Mouse (Mus musculus): ENCODE results near the gene Angpt4. TPM values are rescaled to one million over a fixed set of nuclear protein-coding genes. Genes with fewer than 3 reads are reported as not detected.
A peak's percentile ranks its signal among the peaks of the same experiment; 100 is the strongest.

Gene Angpt4
- polyA plus RNA-seq, 1 experiment, result 0.80 TPM

DNA sequence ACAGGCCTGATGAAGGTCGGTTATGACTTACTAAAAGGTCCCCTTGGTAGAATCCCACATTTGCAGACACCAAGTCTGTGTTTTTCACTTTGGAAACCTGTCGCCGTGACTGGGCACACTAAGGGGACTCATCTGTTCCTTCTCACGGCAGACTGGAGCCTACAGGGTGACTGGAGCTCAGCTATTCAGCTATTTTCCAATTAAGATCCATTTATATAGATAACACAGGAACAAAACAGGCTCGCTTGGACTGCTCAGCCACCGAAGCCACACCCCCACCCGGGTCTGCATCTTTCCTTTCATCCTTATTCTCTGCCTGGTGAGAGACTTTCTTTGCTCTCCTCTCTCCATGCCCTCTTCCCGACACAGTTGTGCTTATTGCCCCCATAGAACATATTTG, 10.1 kb downstream of the Angpt4 start:
- TF ChIP-seq POLR2A (IDR thresholded peaks at IDR 0.05; ENCODE audit: control insufficient read depth, extremely low read depth, insufficient read depth, low read length, poor library complexity) (no peak), CTCF (IDR thresholded peaks at IDR 0.05; ENCODE audit: borderline replicate concordance, control insufficient read depth, extremely low read depth, insufficient read depth, low read length, poor library complexity) (no peak)
- Histone ChIP-seq H3K4me3 (ENCODE audit: control insufficient read depth, insufficient read depth, low read length) (no peak overlapping the region), H3K4me1 (replicated peaks; ENCODE audit: control insufficient read depth, insufficient read depth, low read length) (no peaks in the 10 kb centered on the region), H3K36me3 (ENCODE audit: control insufficient read depth, insufficient read depth, low read length) (no peaks in the 10 kb centered on the region), H3K27ac (ENCODE audit: control insufficient read depth, insufficient read depth, low read length) (no peak overlapping the region), H3K27me3 (ENCODE audit: control insufficient read depth, insufficient read depth, low read length) (no peaks in the 10 kb centered on the region)
- 89% methylated on average over 8 of the region's 8 CpGs for WGBS
- DNase-seq, result no peak

DNA sequence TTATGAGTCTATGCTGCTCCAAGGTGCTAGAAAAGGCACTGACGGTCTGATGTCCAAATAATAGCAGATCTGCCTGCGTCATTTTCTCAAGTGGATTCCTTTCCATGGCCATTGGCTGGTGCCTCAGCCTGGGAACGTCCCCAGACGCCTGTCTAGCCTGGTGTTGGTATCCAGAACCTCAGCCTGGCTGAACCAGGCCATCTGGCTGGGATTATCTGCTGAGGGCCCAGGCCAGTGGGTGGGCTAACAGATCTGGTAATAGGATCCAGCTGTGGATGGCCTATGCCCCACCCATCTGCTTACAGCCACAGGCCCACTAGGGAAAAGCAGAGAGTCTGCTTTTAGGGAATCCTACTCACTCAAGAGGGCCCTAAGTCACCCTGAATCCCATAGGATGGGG, 10.6 kb downstream of the Angpt4 start:
- no peaks in the 10 kb centered on the region for H3K27me3 ChIP-seq (ENCODE audit: control insufficient read depth, insufficient read depth, low read length)
- DNase-seq, result no peak
- 91% methylated on average over 4 of the region's 4 CpGs for WGBS

DNA sequence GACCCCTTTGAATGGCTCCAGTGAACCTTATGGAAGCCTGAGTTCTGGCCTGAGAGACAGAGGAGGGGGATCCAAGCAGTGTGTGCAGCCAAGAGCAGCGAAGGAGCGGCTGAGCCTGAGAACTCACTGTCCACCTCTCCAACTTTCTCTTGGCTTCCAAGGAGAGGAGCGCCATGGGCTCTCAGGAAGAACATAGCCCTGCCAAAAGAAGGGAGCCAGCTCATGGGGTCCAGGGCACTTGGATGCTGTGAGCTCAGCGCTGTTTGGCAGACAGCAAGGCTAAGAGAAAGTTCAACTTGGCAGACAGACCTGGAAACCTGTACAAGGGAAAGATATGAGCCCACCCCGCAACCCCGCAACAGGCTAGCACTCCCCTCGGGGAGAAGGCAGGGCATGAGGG, 13.3 kb downstream of the Angpt4 start:
- Histone ChIP-seq H3K27me3 (ENCODE audit: control insufficient read depth, insufficient read depth, low read length) (no peaks in the 10 kb centered on the region), H3K4me1 (replicated peaks; ENCODE audit: control insufficient read depth, insufficient read depth, low read length) (no peaks in the 10 kb centered on the region), H3K4me3 (ENCODE audit: control insufficient read depth, insufficient read depth, low read length) (no peak overlapping the region), H3K36me3 (ENCODE audit: control insufficient read depth, insufficient read depth, low read length) (no peaks in the 10 kb centered on the region), H3K27ac (ENCODE audit: control insufficient read depth, insufficient read depth, low read length) (no peak overlapping the region)
- TF ChIP-seq POLR2A (IDR thresholded peaks at IDR 0.05; ENCODE audit: control insufficient read depth, extremely low read depth, insufficient read depth, low read length, poor library complexity), result no peak
- no peak for TF ChIP-seq CTCF (IDR thresholded peaks at IDR 0.05; ENCODE audit: borderline replicate concordance, control insufficient read depth, extremely low read depth, insufficient read depth, low read length, poor library complexity)
- WGBS, result 95% methylated on average over 7 of the region's 7 CpGs
- DNase-seq, result no peak

More for the DNA sequence above, 10.6 kb downstream of the Angpt4 start:
- no peaks in the 10 kb centered on the region for H3K4me1 ChIP-seq (replicated peaks; ENCODE audit: control insufficient read depth, insufficient read depth, low read length)
- no peak overlapping the region for H3K4me3 ChIP-seq (ENCODE audit: control insufficient read depth, insufficient read depth, low read length)
- no peak overlapping the region for H3K27ac ChIP-seq (ENCODE audit: control insufficient read depth, insufficient read depth, low read length)
- no peaks in the 10 kb centered on the region for H3K36me3 ChIP-seq (ENCODE audit: control insufficient read depth, insufficient read depth, low read length)
- TF ChIP-seq POLR2A (IDR thresholded peaks at IDR 0.05; ENCODE audit: control insufficient read depth, extremely low read depth, insufficient read depth, low read length, poor library complexity) (no peak), CTCF (IDR thresholded peaks at IDR 0.05; ENCODE audit: borderline replicate concordance, control insufficient read depth, extremely low read depth, insufficient read depth, low read length, poor library complexity) (no peak)

DNA sequence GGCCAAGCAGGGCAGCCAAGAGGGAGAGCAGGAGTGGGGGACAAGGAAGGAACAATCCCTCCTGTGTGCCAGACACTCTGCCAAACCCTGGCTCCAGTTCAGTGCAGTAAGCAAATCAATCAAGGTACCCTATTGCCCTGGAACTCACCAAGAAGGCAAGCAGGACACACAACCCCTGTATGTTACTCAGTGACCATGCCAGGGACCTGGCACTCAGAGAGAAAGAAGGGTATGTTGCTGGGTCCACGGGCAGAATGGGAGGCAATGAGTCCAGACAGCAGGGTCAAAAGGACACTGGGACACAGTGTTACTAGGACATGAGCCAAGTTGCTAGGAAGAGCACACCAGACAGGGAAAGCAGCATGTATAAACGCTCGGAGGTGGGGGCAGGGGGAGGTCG, 14.7 kb downstream of the Angpt4 start:
- no peak for TF ChIP-seq CTCF (IDR thresholded peaks at IDR 0.05; ENCODE audit: borderline replicate concordance, control insufficient read depth, extremely low read depth, insufficient read depth, low read length, poor library complexity)
- no peak for DNase-seq
- Histone ChIP-seq H3K27ac (ENCODE audit: control insufficient read depth, insufficient read depth, low read length) (no peak overlapping the region), H3K36me3 (ENCODE audit: control insufficient read depth, insufficient read depth, low read length) (no peaks in the 10 kb centered on the region), H3K27me3 (ENCODE audit: control insufficient read depth, insufficient read depth, low read length) (no peaks in the 10 kb centered on the region), H3K4me1 (replicated peaks; ENCODE audit: control insufficient read depth, insufficient read depth, low read length) (no peaks in the 10 kb centered on the region), H3K4me3 (ENCODE audit: control insufficient read depth, insufficient read depth, low read length) (no peak overlapping the region)
- WGBS, result 84% methylated on average over 4 of the region's 4 CpGs

GRCm38 (mm10) chr2:151927103-151927502, 16.1 kb downstream of the Angpt4 start:
- 97% methylated on average over 11 of the region's 11 CpGs for WGBS
- DNase-seq, result no peak

DNA sequence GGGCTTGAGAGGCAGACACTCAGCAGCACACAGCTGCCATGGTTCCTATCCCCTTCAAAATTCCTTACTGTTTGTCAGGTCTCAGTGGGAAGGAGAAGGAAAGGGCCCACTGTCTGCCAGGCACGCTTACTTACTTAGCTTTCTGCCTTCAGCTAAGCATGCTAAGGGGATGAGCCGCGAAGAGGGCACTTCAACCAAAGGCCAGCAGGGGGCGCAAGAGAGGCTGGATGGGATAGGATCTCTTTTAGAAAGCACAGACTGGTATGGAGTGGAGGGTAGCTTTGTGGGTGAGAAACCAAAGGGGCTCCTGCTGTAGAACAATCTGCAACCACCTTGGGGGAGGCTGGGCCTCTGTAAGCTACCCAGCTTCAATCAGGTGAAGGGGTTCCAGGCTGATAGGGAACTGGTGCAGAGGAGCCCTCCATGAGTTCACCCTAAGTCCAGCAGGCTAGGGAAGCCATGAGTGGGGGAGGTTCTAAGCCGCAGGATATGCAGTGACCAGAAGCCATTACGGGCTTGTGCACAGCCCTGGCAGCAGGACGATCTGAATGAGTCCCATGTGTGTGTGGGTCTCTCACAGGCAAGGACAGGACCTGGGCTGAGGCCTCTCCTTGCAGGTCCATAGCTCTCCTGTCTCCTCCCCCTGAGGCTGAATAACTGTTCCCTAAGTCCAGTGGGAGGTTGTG, 19.5 kb downstream of the Angpt4 start:
- Histone ChIP-seq H3K27ac (ENCODE audit: control insufficient read depth, insufficient read depth, low read length) (no peak overlapping the region), H3K4me3 (ENCODE audit: control insufficient read depth, insufficient read depth, low read length) (no peak overlapping the region), H3K27me3 (ENCODE audit: control insufficient read depth, insufficient read depth, low read length) (no peaks in the 10 kb centered on the region), H3K36me3 (ENCODE audit: control insufficient read depth, insufficient read depth, low read length) (no peaks in the 10 kb centered on the region), H3K4me1 (replicated peaks; ENCODE audit: control insufficient read depth, insufficient read depth, low read length) (no peaks in the 10 kb centered on the region)
- peak; percentile 90 for DNase-seq
- TF ChIP-seq POLR2A (IDR thresholded peaks at IDR 0.05; ENCODE audit: control insufficient read depth, extremely low read depth, insufficient read depth, low read length, poor library complexity), result no peak
- peak; percentile 82; the same call in 1 of the 2 replicates for TF ChIP-seq CTCF (IDR thresholded peaks at IDR 0.05; ENCODE audit: borderline replicate concordance, control insufficient read depth, extremely low read depth, insufficient read depth, low read length, poor library complexity)
- 35% methylated on average over 7 of the region's 7 CpGs for WGBS

More at GRCm38 (mm10) chr2:151927103-151927502, 16.1 kb downstream of the Angpt4 start:
- Histone ChIP-seq H3K4me1 (replicated peaks; ENCODE audit: control insufficient read depth, insufficient read depth, low read length) (no peaks in the 10 kb centered on the region), H3K36me3 (ENCODE audit: control insufficient read depth, insufficient read depth, low read length) (no peaks in the 10 kb centered on the region), H3K27me3 (ENCODE audit: control insufficient read depth, insufficient read depth, low read length) (no peaks in the 10 kb centered on the region), H3K4me3 (ENCODE audit: control insufficient read depth, insufficient read depth, low read length) (no peak overlapping the region), H3K27ac (ENCODE audit: control insufficient read depth, insufficient read depth, low read length) (no peak overlapping the region)
- TF ChIP-seq CTCF (IDR thresholded peaks at IDR 0.05; ENCODE audit: borderline replicate concordance, control insufficient read depth, extremely low read depth, insufficient read depth, low read length, poor library complexity), result no peak
- TF ChIP-seq POLR2A (IDR thresholded peaks at IDR 0.05; ENCODE audit: control insufficient read depth, extremely low read depth, insufficient read depth, low read length, poor library complexity), result no peak

DNA sequence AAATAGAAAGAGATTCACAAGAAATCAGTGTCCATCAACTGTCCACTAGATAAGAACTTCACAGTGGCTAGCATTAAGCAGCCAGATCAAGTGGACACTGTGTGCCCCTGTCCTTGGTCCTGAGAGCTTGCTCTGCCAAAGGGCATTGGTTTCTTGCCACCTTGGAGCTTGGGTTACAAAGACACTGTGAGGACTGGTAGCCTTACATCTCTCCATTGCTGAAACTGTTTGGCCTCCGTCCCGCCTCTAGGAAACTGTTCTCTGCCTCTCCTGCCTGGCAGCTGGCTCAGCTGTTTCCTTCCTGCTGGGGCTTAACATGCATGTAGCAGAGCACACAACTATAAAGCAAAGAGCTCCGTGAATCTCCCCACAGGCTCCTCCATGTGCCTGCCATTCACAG, 26.9 kb downstream of the Angpt4 start:
- DNase-seq, result peak; percentile 33
- Histone ChIP-seq H3K27ac (ENCODE audit: control insufficient read depth, insufficient read depth, low read length) (peak overlapping the region; percentile 29; the same call in 1 of the 2 replicates), H3K36me3 (ENCODE audit: control insufficient read depth, insufficient read depth, low read length) (no peaks in the 10 kb centered on the region), H3K27me3 (ENCODE audit: control insufficient read depth, insufficient read depth, low read length) (no peaks in the 10 kb centered on the region), H3K4me1 (replicated peaks; ENCODE audit: control insufficient read depth, insufficient read depth, low read length) (peaks cover 24% of the 10 kb centered on the region), H3K4me3 (ENCODE audit: control insufficient read depth, insufficient read depth, low read length) (no peak overlapping the region)
- TF ChIP-seq CTCF (IDR thresholded peaks at IDR 0.05; ENCODE audit: borderline replicate concordance, control insufficient read depth, extremely low read depth, insufficient read depth, low read length, poor library complexity) (no peak), POLR2A (IDR thresholded peaks at IDR 0.05; ENCODE audit: control insufficient read depth, extremely low read depth, insufficient read depth, low read length, poor library complexity) (no peak)
- WGBS, result 9% methylated on average over 3 of the region's 3 CpGs

Data from thymus, adult 2 months (tissue).